Mouse (Mus musculus) cerebellum, postnatal 10 days (tissue): ENCODE results near the gene Sit1.

ENCODE experiments used
- DNase-seq, 2 experiments: peaks; one replicate each; pipeline ENCODE4 v3.0.0; 2021; ENCODE audit warnings: mixed read lengths in 2 of 2

Gene Sit1

GRCm38 (mm10) chr4:43483535-43484091 lies at the start of gene Sit1:
Sit1 (minus strand) TSS chr4:43483734.
- no peak for DNase-seq

GRCm38 (mm10) chr4:43533270-43533669 lies 49.7 kb upstream of the Sit1 start:
- DNase-seq, result no peak

- DNase-seq, result peak; percentile 81 to 88
Measured at GRCm38 (mm10) chr4:43530581-43530980, 47.0 kb upstream of the Sit1 start.

- DNase-seq, result no peak
Measured at GRCm38 (mm10) chr4:43530081-43530501, 46.6 kb upstream of the Sit1 start.

GRCm38 (mm10) chr4:43528487-43528886 lies 45.0 kb upstream of the Sit1 start:
- peak; percentile 45 to 49 for DNase-seq

GRCm38 (mm10) chr4:43527880-43528279 lies 44.3 kb upstream of the Sit1 start:
- DNase-seq, result peak in 1 of 2 experiments; percentile 40

GRCm38 (mm10) chr4:43519956-43520355 lies 36.4 kb upstream of the Sit1 start:
- DNase-seq, result peak; percentile 95 to 96

GRCm38 (mm10) chr4:43519551-43519950 lies 36.0 kb upstream of the Sit1 start:
- no peak for DNase-seq

GRCm38 (mm10) chr4:43515764-43516708 lies 32.5 kb upstream of the Sit1 start:
- DNase-seq, result no peak

GRCm38 (mm10) chr4:43513791-43514190 lies 30.3 kb upstream of the Sit1 start:
- DNase-seq, result no peak

GRCm38 (mm10) chr4:43513300-43513699 lies 29.8 kb upstream of the Sit1 start:
- DNase-seq, result no peak

GRCm38 (mm10) chr4:43512653-43513052 lies 29.1 kb upstream of the Sit1 start:
- no peak for DNase-seq

GRCm38 (mm10) chr4:43511675-43512454 lies 28.3 kb upstream of the Sit1 start:
- no peak for DNase-seq

- DNase-seq, result no peak
Measured at GRCm38 (mm10) chr4:43509109-43509508, 25.6 kb upstream of the Sit1 start.

GRCm38 (mm10) chr4:43508666-43508997 lies 25.1 kb upstream of the Sit1 start:
- DNase-seq, result no peak

GRCm38 (mm10) chr4:43507938-43508665 lies 24.6 kb upstream of the Sit1 start:
- peak; percentile 34 to 53 for DNase-seq

GRCm38 (mm10) chr4:43506536-43507185 lies 23.1 kb upstream of the Sit1 start, which contains the start of gene Car9:
Car9 (plus strand) TSS chr4:43506966.
- peak; percentile 90 to 95 for DNase-seq

GRCm38 (mm10) chr4:43506074-43506473 lies 22.5 kb upstream of the Sit1 start:
- DNase-seq, result no peak

- DNase-seq, result no peak
Measured at GRCm38 (mm10) chr4:43504269-43504668, 20.7 kb upstream of the Sit1 start.

GRCm38 (mm10) chr4:43503506-43503905 lies 20.0 kb upstream of the Sit1 start:
- DNase-seq, result no peak

GRCm38 (mm10) chr4:43503041-43503440 lies 19.5 kb upstream of the Sit1 start:
- no peak for DNase-seq
